Mouse (Mus musculus) liver, embryonic 13.5 days (tissue): Measurements from ENCODE around the gene Ift140. TPM values are rescaled to one million over a fixed set of nuclear protein-coding genes. Genes with fewer than 3 reads are reported as not detected.
A peak's percentile ranks its signal among the peaks of the same experiment; 100 is the strongest.

ENCODE experiments used
- ATAC-seq: fragments of 200-750 bp; cut with Nextera tagmentation; 2 replicates; pipeline ENCODE4 v1.8.0; 2017; ENCODE audit warnings: low read depth, mild to moderate bottlenecking, moderate number of reproducible peaks, moderate library complexity
- DNase-seq: peaks from one replicate; pipeline ENCODE4 v3.0.0; 2022
- H3K27ac ChIP-seq: fragments of 300-500 bp; sonication (generic); 2 replicates; pipeline ENCODE4 v1.5.1; 2015; ENCODE audit warnings: moderate library complexity, mild to moderate bottlenecking, inconsistent platforms
- H3K27me3 ChIP-seq: fragments of 300-500 bp; sonication (generic); 2 replicates; pipeline ENCODE4 v1.6.1; 2015; ENCODE audit warnings: mild to moderate bottlenecking, inconsistent platforms
- H3K36me3 ChIP-seq: fragments of 300-500 bp; sonication (generic); 2 replicates; pipeline ENCODE4 v1.6.1; 2015; ENCODE audit warnings: mild to moderate bottlenecking, inconsistent platforms
- H3K4me1 ChIP-seq: fragments of 300-500 bp; sonication (generic); replicated peaks from 2 replicates; pipeline ENCODE4 v1.6.1; 2015; ENCODE audit warnings: inconsistent platforms
- H3K4me2 ChIP-seq: fragments of 300-500 bp; sonication (generic); 2 replicates; pipeline ENCODE4 v1.6.1; 2015; ENCODE audit warnings: inconsistent platforms, mild to moderate bottlenecking, moderate library complexity
- H3K4me3 ChIP-seq: fragments of 300-500 bp; sonication (generic); replicated peaks from 2 replicates; pipeline ENCODE4 v1.5.1; 2015; ENCODE audit warnings: mild to moderate bottlenecking, inconsistent platforms
- H3K9ac ChIP-seq: fragments of 300-500 bp; sonication (generic); 2 replicates; pipeline ENCODE4 v1.6.1; 2015; ENCODE audit warnings: mild to moderate bottlenecking, inconsistent platforms
- H3K9me3 ChIP-seq: fragments of 300-500 bp; sonication (generic); replicated peaks from 2 replicates; pipeline ENCODE4 v1.6.1; 2016; ENCODE audit warnings: inconsistent platforms
- WGBS: fragments of 180-500 bp; shearing (Covaris S2); methylation state at CpG from one replicate; pipeline ENCODE4 v1.1.7; 2015; ENCODE audit not compliant: insufficient replicate concordance; 5-methylcytosine and 5-hydroxymethylcytosine counted together
- polyA plus RNA-seq: library from polyadenylated mRNA; unstranded; fragments of >200 nt; fragmentation: Nextera tagmentation; extraction: Ambion mirVana; gene quantifications from 2 replicates; pipeline ENCODE4 v1.2.1, GENCODE M21; 2015

Ift140 gene
- polyA plus RNA-seq, 1 experiment from 2014 or later: 99.3 TPM

DNA sequence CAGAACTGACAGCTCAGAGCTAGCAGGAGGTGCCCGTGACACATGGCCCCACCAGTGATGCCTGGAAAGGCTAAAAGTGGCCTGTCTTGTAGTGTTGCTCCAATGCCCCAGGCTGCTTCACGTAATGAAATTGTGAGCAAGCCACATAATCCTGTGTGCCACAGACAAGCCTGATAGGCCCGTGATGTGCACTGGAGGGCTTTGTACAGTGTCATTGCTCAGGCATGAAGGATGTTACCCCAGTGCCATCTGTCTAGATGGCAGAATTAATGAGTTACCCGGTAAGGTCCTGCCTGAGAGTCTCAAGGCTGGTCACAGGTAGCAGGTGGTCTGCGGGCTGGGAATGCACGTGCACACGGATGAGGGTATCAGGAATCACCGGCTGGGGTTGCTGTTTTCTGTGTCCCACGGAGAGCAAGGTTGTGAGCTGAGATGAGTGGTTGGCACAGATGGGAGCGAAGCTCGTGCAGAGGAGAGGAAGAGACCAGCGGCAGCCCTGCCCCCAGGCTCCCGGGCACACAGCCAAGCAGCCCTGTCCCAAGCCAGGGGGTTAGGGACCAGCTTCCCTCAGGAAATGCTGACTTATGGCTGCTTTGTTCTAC lies 62.0 kb downstream of the Ift140 start:
- Histone ChIP-seq H3K27ac (peak overlapping the region; percentile 21; the same call in 1 of the 2 replicates), H3K4me2 (0 out of 2 replicates have a peak overlapping the region, but pooled peaks have one; percentile 17), H3K9ac (no peak overlapping the region), H3K4me3 (no peak overlapping the region), H3K36me3 (no peaks in the 10 kb centered on the region), H3K9me3 (no peaks in the 10 kb centered on the region), H3K4me1 (peaks cover 13% of the 10 kb centered on the region), H3K27me3 (no peaks in the 10 kb centered on the region)
- ATAC-seq (no peak), DNase-seq (no peak)
- 68% methylated on average over 13 of the region's 13 CpGs for WGBS

DNA sequence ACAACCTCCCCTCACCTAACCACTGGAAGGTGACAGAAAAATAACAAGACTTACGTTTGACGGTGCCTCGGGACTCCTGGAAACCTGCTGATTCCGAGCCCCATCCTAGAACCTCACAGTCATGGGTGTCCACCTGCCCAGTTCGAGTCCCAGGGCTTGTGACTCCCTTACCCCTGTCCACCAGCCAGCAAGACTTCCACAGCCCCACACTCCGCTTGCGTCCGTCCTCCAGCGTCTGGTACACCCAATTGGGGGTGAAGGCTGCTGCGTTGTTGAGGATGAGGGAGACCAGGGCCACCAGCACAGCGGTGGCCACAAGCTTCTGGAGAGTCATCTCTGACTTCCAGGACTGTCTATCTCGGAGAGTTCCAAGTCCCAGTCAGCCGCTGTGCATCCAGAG lies 64.3 kb downstream of the Ift140 start:
- H3K4me2 ChIP-seq: no peak overlapping the region
- ATAC-seq: no peak
- DNase-seq: no peak
- H3K27me3 ChIP-seq: no peaks in the 10 kb centered on the region
- no peaks in the 10 kb centered on the region for H3K9me3 ChIP-seq
- peaks cover 36% of the 10 kb centered on the region for H3K4me1 ChIP-seq
- H3K4me3 ChIP-seq: peak overlapping the region; percentile 31
- WGBS: 75% methylated on average over 13 of the region's 13 CpGs
- H3K27ac ChIP-seq: peak overlapping the region; percentile 66
- H3K36me3 ChIP-seq: no peaks in the 10 kb centered on the region
- H3K9ac ChIP-seq: peak overlapping the region; percentile 52

DNA sequence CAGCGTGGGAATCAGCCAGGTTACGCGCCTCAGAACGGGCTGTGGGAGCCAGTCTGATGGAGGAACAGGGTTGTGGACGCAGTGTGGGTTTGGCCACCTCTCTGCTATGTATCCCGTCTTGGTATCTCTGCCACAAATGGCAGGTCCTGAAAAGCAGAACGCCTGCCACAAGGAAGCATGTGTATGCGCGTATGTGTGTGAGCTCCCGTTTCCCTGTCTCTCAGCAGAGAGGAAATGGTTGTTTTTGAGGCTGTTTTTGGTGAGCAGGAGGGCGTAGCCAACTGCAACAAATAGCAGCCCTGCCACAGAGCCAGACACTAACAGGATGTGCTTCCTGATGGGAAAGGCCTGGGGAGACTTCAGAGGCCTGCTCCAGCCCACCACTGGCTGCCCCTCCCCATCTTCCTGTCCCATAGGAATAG lies 65.1 kb downstream of the Ift140 start:
- peaks cover 43% of the 10 kb centered on the region for H3K4me1 ChIP-seq
- DNase-seq (no peak), ATAC-seq (no peak)
- H3K9ac ChIP-seq: peak overlapping the region; percentile 52; the same call in 1 of the 2 replicates
- H3K4me3 ChIP-seq: peak overlapping the region; percentile 31
- no peaks in the 10 kb centered on the region for H3K9me3 ChIP-seq
- WGBS: 48% methylated on average over 11 of the region's 11 CpGs
- H3K36me3 ChIP-seq: no peaks in the 10 kb centered on the region
- H3K27ac ChIP-seq: peak overlapping the region; percentile 66
- H3K4me2 ChIP-seq: peak overlapping the region; percentile 15; the same call in 1 of the 2 replicates
- no peaks in the 10 kb centered on the region for H3K27me3 ChIP-seq

DNA sequence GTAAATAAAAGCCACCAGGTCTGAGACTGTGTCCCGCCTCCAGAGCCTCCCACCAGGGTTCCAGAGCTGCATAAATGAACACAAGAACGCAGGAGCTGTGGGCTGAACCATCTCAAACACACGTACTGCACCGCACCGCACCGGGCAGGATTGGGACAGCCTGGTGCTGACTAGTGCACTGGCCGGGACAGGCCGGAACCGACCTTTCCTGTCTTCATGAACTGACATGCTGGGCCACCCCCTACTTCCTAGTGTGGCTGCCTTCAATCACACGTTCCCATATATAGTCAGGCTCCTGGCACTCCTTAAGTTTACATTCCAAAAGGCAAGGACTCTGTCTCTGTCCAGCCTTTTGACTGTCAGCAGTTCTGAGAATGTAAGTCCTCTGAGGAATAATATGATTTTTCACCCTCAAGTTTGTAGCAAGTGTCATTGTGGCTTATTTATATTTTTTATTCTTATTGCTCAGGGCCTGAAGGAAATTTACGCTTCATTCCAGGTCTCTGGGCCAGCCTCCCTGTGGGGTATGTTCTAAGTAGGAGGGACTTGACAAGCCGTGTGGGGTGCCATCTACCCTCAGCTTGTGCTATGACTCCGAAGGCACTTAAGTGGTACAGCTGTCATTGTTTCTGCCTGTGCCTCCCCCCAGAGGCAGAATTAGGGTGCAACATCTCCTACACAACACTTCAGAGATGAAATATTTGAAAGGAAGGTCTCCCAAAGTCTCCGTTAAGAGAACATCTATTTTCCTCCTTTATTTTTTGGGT lies 66.4 kb downstream of the Ift140 start:
- no peaks in the 10 kb centered on the region for H3K9me3 ChIP-seq
- no peak overlapping the region for H3K4me2 ChIP-seq
- H3K36me3 ChIP-seq: no peaks in the 10 kb centered on the region
- no peak overlapping the region for H3K9ac ChIP-seq
- H3K27me3 ChIP-seq: no peaks in the 10 kb centered on the region
- peak overlapping the region; percentile 57 for H3K27ac ChIP-seq
- H3K4me1 ChIP-seq: peaks cover 56% of the 10 kb centered on the region
- WGBS: 36% methylated on average over 14 of the region's 14 CpGs
- DNase-seq: no peak
- H3K4me3 ChIP-seq: no peak overlapping the region
- no peak for ATAC-seq

DNA sequence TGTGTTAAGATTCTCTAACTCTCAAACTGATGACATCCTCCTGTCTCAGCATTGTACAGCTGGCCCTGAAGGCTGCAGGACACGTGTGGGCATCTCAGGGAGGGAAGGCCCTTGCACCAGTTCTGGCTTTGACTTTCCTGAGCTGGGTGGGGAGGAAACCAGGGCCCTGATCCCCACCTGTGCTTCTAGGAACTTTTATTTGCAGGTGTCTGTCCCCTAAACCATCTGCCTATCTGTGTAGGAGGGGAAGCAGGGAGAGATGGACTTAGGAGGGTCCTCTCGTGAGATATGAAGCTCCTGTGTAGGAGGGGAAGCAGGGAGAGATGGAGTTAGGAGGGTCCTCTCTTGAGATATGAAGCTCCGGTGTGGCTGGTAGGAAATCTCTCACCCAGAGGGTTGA lies 67.0 kb downstream of the Ift140 start:
- H3K36me3 ChIP-seq: 0 out of 2 replicates have a peak, but pooled peaks cover 2% of the 10 kb centered on the region
- no peaks in the 10 kb centered on the region for H3K27me3 ChIP-seq
- ATAC-seq (no peak), DNase-seq (no peak)
- H3K27ac ChIP-seq: peak overlapping the region; percentile 57
- no peak overlapping the region for H3K4me3 ChIP-seq
- WGBS: 56% methylated on average over 3 of the region's 3 CpGs
- peaks cover 57% of the 10 kb centered on the region for H3K4me1 ChIP-seq
- H3K4me2 ChIP-seq: no peak overlapping the region
- H3K9me3 ChIP-seq: no peaks in the 10 kb centered on the region
- 0 out of 2 replicates have a peak overlapping the region, but pooled peaks have one; percentile 3 for H3K9ac ChIP-seq

DNA sequence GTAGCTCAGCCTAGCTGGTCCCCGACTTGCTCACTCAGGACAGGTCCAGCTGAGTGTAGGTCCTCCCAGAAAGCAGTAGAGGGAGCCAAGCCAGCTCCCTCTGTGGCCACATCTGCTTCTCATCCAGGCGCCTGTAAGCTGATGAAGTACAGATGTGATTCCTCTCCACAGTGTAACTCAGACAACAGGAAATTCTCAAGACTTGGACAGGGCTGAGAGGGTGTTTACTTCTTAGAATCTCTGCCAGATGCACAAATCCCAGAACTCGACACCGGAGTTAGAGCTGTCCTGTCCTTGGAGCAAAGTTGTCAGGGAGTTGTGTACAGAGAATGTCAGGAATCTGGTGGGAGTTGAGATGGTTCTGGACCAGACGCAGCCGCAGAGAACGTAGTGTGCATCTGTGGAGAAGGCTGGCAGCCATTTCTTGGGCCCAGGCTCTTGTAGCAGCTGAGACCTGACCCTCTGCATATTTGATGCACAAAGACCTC lies 67.6 kb downstream of the Ift140 start, which contains the start of gene Tmem204:
Gene Tmem204, minus strand, starts transcription at position 148 of the 488 bp plus-strand sequence.
- Histone ChIP-seq H3K9me3 (no peaks in the 10 kb centered on the region), H3K4me1 (peaks cover 60% of the 10 kb centered on the region), H3K27me3 (no peaks in the 10 kb centered on the region), H3K27ac (peak within 1 kb of the TSS; percentile 99), H3K36me3 (0 out of 2 replicates have a peak, but pooled peaks cover 4% of the 10 kb centered on the region), H3K9ac (peak within 1 kb of the TSS; percentile 31), H3K4me3 (no peak within 1 kb of the TSS), H3K4me2 (no peak within 1 kb of the TSS)
- WGBS: 65% methylated on average over 7 of the region's 7 CpGs
- ATAC-seq: peak; percentile 30; the same call in 1 of the 2 replicates
- no peak for DNase-seq

DNA sequence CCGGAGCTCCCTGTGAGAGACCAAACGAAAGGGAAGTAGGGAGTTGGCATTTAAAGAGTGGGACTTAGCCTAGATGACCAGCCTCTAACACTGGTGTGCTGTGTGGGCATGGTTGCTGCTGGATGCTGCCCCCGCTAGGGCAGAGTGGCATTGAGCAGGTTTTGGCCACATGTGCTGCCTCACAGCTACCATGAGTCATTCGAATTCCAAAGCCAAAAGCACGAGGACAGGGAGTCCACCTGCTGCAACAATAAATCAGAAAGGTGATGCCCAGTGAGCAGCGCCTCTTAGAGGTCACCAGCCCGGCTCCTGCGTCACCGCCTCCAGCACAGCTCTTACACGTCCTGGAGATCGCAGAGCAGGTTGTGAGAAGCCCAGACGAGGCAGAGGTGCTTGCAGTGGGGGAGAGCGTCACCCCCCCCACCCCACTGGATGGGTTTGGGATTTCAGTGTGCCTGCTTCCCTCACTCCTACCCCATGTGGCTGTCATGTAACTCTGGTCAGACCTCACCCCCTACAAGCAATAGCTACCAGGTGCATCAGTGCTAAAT lies 69.0 kb downstream of the Ift140 start:
- no peaks in the 10 kb centered on the region for H3K9me3 ChIP-seq
- DNase-seq (no peak), ATAC-seq (no peak)
- H3K4me2 ChIP-seq: no peak overlapping the region
- 77% methylated on average over 13 of the region's 13 CpGs for WGBS
- 0 out of 2 replicates have a peak, but pooled peaks cover 4% of the 10 kb centered on the region for H3K36me3 ChIP-seq
- no peaks in the 10 kb centered on the region for H3K27me3 ChIP-seq
- peaks cover 68% of the 10 kb centered on the region for H3K4me1 ChIP-seq
- 0 out of 2 replicates have a peak overlapping the region, but pooled peaks have one; percentile 31 for H3K9ac ChIP-seq
- H3K27ac ChIP-seq: peak overlapping the region; percentile 99
- H3K4me3 ChIP-seq: no peak overlapping the region

DNA sequence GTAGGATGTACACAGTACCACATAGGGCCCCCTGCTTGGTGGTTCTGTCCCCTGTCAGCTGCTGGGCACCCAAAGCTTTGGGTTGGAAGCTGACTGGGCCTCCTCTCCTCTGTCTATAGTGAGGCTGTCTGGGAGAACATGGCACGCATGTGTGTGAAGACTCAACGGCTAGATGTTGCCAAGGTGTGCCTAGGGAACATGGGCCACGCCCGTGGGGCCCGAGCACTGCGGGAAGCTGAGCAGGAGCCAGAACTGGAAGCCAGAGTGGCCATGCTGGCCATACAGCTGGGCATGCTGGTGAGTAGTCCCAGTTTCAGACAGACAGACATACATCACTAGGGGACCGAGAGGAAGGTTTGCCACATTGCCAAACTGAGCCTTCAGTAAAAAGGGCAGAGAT lies 70.8 kb downstream of the Ift140 start:
- peak overlapping the region; percentile 40 for H3K4me3 ChIP-seq
- H3K4me2 ChIP-seq: peak overlapping the region; percentile 79
- no peaks in the 10 kb centered on the region for H3K9me3 ChIP-seq
- DNase-seq (no peak), ATAC-seq (peak; percentile 53)
- 44% methylated on average over 7 of the region's 7 CpGs for WGBS
- peak overlapping the region; percentile 87 for H3K9ac ChIP-seq
- H3K27me3 ChIP-seq: no peaks in the 10 kb centered on the region
- peaks cover 86% of the 10 kb centered on the region for H3K4me1 ChIP-seq
- H3K36me3 ChIP-seq: peaks cover 18% of the 10 kb centered on the region
- peak overlapping the region; percentile 99 for H3K27ac ChIP-seq

DNA sequence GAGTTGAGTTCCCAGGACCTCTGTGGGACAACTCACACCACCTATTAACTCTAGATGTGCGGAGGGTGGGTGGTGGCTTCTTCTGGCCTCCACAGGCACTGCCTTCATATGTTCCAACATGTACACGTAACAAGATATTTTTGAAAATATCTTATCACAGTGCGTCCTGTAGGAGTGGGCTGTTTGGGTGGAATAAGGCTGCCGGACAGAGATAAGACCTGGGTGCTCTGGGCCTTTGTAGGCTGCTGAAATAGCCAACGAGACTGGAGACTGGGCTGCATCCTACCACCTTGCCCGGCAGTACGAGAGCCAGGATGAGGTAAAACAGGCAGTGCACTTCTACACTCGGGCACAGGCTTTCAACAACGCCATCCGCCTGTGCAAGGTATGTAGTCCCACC lies 73.3 kb downstream of the Ift140 start:
- Histone ChIP-seq H3K9me3 (no peaks in the 10 kb centered on the region), H3K9ac (peak overlapping the region; percentile 87), H3K4me1 (peaks cover 92% of the 10 kb centered on the region), H3K4me3 (peak overlapping the region; percentile 69), H3K27me3 (no peaks in the 10 kb centered on the region), H3K36me3 (peaks cover 42% of the 10 kb centered on the region), H3K4me2 (peak overlapping the region; percentile 79), H3K27ac (peak overlapping the region; percentile 99)
- ATAC-seq (peak; percentile 91), DNase-seq (peak; percentile 32)
- WGBS: 24% methylated on average over 10 of the region's 10 CpGs

DNA sequence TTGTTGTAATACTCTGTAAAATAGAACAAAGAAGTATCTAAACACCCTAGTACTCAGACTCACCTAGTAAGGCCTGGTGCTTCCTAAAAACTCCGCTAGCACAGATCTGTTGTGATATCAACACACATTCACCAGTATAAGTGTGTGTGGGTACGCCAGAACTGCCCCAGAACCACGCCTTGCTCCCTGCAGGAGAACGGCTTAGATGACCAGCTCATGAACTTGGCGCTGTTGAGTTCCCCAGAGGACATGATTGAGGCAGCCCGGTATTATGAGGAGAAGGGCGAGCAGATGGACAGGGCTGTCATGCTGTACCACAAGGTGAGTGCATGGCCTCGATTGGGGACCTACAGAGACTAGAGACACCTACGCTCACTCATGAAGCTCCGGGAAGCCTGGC lies 74.6 kb downstream of the Ift140 start:
- WGBS: 72% methylated on average over 10 of the region's 10 CpGs
- Histone ChIP-seq H3K27me3 (no peaks in the 10 kb centered on the region), H3K4me2 (peak overlapping the region; percentile 79), H3K9ac (peak overlapping the region; percentile 87), H3K4me1 (peaks cover 90% of the 10 kb centered on the region), H3K9me3 (no peaks in the 10 kb centered on the region), H3K4me3 (peak overlapping the region; percentile 69), H3K36me3 (peaks cover 55% of the 10 kb centered on the region), H3K27ac (peak overlapping the region; percentile 99)
- ATAC-seq (no peak), DNase-seq (no peak)

DNA sequence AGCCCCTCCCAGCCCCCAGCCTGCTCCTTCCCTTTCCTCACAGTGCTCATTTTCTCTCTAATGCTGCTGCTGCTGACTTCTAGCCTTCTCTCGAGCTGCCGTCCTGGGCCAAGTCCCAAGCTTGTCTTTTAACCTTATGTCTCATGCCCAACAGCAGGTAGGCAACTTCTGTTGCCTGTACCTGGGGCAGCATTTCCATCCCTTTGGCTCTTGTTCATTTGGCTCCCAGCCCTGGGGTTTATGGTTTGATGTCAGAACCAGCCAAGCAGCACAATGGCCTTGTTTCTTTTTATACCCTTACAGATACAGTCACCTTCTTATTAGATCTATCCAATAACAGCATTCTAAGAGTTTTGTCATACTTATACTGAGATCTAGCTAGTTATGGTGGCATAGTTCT lies 80.3 kb downstream of the Ift140 start:
- Histone ChIP-seq H3K4me2 (no peak overlapping the region), H3K27me3 (no peaks in the 10 kb centered on the region), H3K9me3 (no peaks in the 10 kb centered on the region), H3K27ac (0 out of 2 replicates have a peak overlapping the region, but pooled peaks have one; percentile 13), H3K4me3 (no peak overlapping the region), H3K9ac (no peak overlapping the region), H3K36me3 (peaks cover 97% of the 10 kb centered on the region), H3K4me1 (peaks cover 46% of the 10 kb centered on the region)
- DNase-seq: no peak
- no peak for ATAC-seq
- 94% methylated on average over 2 of the region's 2 CpGs for WGBS
